Mouse (Mus musculus) ovary, postnatal 14 days (tissue): Measurements from ENCODE around the gene Ppp1r1c.
"Not testable (repeated sequence)": the region's sequence is repeated elsewhere in the genome, so short reads cannot be mapped to it uniquely, and the experiment has no call there.

Source experiments
- DNase-seq: peaks from one replicate; pipeline ENCODE4 v3.0.0; 2022; ENCODE audit warnings: low spot score

The Ppp1r1c gene

GRCm38 (mm10) chr2:79744164-79744563 is 36.6 kb downstream of the Ppp1r1c start:
- DNase-seq, result no peak

- DNase-seq, result no peak
These were observed 44.1 kb downstream of the Ppp1r1c start for GRCm38 (mm10) chr2:79751685-79752084.

- DNase-seq, result no peak
These were observed 52.4 kb downstream of the Ppp1r1c start for GRCm38 (mm10) chr2:79760018-79760417.

- DNase-seq, result no peak
These were observed 55.3 kb downstream of the Ppp1r1c start for GRCm38 (mm10) chr2:79762723-79763388.

- no peak for DNase-seq
These were observed 57.5 kb downstream of the Ppp1r1c start for GRCm38 (mm10) chr2:79765032-79765431.

GRCm38 (mm10) chr2:79765723-79766122 is 58.1 kb downstream of the Ppp1r1c start:
- no peak for DNase-seq

GRCm38 (mm10) chr2:79768625-79769024 is 61.0 kb downstream of the Ppp1r1c start:
- DNase-seq, result no peak

GRCm38 (mm10) chr2:79770307-79770706 is 62.7 kb downstream of the Ppp1r1c start:
- no peak for DNase-seq

GRCm38 (mm10) chr2:79774372-79774771 is 66.8 kb downstream of the Ppp1r1c start:
- DNase-seq, result peak; percentile 67

GRCm38 (mm10) chr2:79777801-79778200 is 70.2 kb downstream of the Ppp1r1c start:
- no peak for DNase-seq

- no peak for DNase-seq
These were observed 73.2 kb downstream of the Ppp1r1c start for GRCm38 (mm10) chr2:79780772-79781171.

GRCm38 (mm10) chr2:79785541-79786134 is 78.1 kb downstream of the Ppp1r1c start:
- DNase-seq, result no peak

- DNase-seq, result no peak
These were observed 78.9 kb downstream of the Ppp1r1c start for GRCm38 (mm10) chr2:79786467-79786866.

GRCm38 (mm10) chr2:79793186-79793585 is 85.6 kb downstream of the Ppp1r1c start:
- DNase-seq, result no peak

GRCm38 (mm10) chr2:79797444-79797843 is 89.9 kb downstream of the Ppp1r1c start:
- DNase-seq, result no peak

GRCm38 (mm10) chr2:79798627-79799026 is 91.0 kb downstream of the Ppp1r1c start:
- DNase-seq, result no peak

GRCm38 (mm10) chr2:79815708-79816484 is 108.3 kb downstream of the Ppp1r1c start:
- DNase-seq, result no peak

GRCm38 (mm10) chr2:79819543-79819942 is 112.0 kb downstream of the Ppp1r1c start:
- no peak for DNase-seq

GRCm38 (mm10) chr2:79825853-79826252 is 118.3 kb downstream of the Ppp1r1c start:
- no peak for DNase-seq

GRCm38 (mm10) chr2:79839090-79839489 is 131.5 kb downstream of the Ppp1r1c start:
- DNase-seq, result no peak

- no peak for DNase-seq
These were observed 131.9 kb downstream of the Ppp1r1c start for GRCm38 (mm10) chr2:79839513-79839912.

GRCm38 (mm10) chr2:79847396-79847795 is 139.8 kb downstream of the Ppp1r1c start:
- not testable (repeated sequence) for DNase-seq

GRCm38 (mm10) chr2:79856874-79857273 is 149.3 kb downstream of the Ppp1r1c start:
- DNase-seq, result no peak
